Mouse (Mus musculus) limb, embryonic 15.5 days (tissue): ENCODE results near the gene Ercc6l2. TPM values are rescaled to one million over a fixed set of nuclear protein-coding genes. Genes with fewer than 3 reads are reported as not detected.

Source experiments
- ATAC-seq: fragments of 200-750 bp; cut with Nextera tagmentation; 2 replicates; pipeline ENCODE4 v1.8.0; 2017; ENCODE audit warnings: low read depth, moderate TSS enrichment; ENCODE audit not compliant: insufficient number of reproducible peaks, low FRiP score, low TSS enrichment
- H3K27ac ChIP-seq: fragments of 300-500 bp; sonication (generic); 2 replicates; pipeline ENCODE4 v1.5.1; 2015; ENCODE audit warnings: moderate library complexity, mild to moderate bottlenecking, inconsistent platforms
- H3K27me3 ChIP-seq: fragments of 300-500 bp; sonication (generic); 2 replicates; pipeline ENCODE4 v1.6.1; 2015; ENCODE audit warnings: inconsistent platforms
- H3K36me3 ChIP-seq: fragments of 300-500 bp; sonication (generic); 2 replicates; pipeline ENCODE4 v1.6.1; 2015; ENCODE audit warnings: inconsistent platforms
- H3K4me1 ChIP-seq: fragments of 300-500 bp; sonication (generic); 2 replicates; pipeline ENCODE4 v1.6.1; 2015; ENCODE audit warnings: inconsistent platforms
- H3K4me2 ChIP-seq: fragments of 300-500 bp; sonication (generic); 2 replicates; pipeline ENCODE4 v1.6.1; 2015; ENCODE audit warnings: mild to moderate bottlenecking, inconsistent platforms
- H3K4me3 ChIP-seq: fragments of 300-500 bp; sonication (generic); 2 replicates; pipeline ENCODE4 v1.5.1; 2015; ENCODE audit warnings: mild to moderate bottlenecking, inconsistent platforms
- H3K9ac ChIP-seq: fragments of 300-500 bp; sonication (generic); 2 replicates; pipeline ENCODE4 v1.6.1; 2015; ENCODE audit warnings: inconsistent platforms
- H3K9me3 ChIP-seq: fragments of 300-500 bp; sonication (generic); 2 replicates; pipeline ENCODE4 v1.6.1; 2016; ENCODE audit warnings: inconsistent platforms
- WGBS: fragments of 180-500 bp; shearing (Covaris S2); methylation state at CpG from one replicate; pipeline ENCODE4 v1.1.7; 2015; 5-methylcytosine and 5-hydroxymethylcytosine counted together
- polyA plus RNA-seq: library from polyadenylated mRNA; unstranded; fragments of >200 nt; fragmentation: Nextera tagmentation; extraction: Ambion mirVana; gene quantifications from 2 replicates; pipeline ENCODE4 v1.2.1, GENCODE M21; 2015

Gene Ercc6l2
- polyA plus RNA-seq, 1 experiment from 2014 or later: 24.3 TPM

DNA sequence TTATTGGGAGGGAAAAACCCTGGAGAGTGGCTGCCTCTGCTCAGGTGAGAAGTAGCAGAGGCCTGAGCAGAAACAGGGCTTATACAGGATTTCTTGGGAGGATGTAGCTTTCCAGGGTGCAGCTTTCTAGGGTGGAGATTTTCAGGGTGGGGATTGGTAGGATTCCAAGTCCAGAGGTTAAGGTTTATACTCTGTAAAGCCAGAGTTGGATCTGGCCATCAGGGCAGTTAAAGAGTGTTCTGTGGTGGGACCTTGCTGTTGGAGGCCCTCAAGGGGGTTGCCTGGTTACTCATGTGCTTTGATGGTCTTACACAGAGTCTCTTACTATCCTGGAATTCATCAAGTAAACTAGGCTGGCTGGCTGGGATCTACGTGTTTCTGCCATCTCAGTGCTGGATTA lies 7.8 kb upstream of the Ercc6l2 start:
- H3K4me2 ChIP-seq: no peak overlapping the region
- H3K9ac ChIP-seq: no peak overlapping the region
- H3K4me3 ChIP-seq: no peak overlapping the region
- H3K27me3 ChIP-seq: no peaks in the 10 kb centered on the region
- WGBS: 71% methylated on average over 1 of the region's 1 CpGs
- H3K4me1 ChIP-seq: no peaks in the 10 kb centered on the region
- no peak overlapping the region for H3K27ac ChIP-seq
- H3K9me3 ChIP-seq: no peaks in the 10 kb centered on the region
- no peaks in the 10 kb centered on the region for H3K36me3 ChIP-seq
- ATAC-seq: no peak

DNA sequence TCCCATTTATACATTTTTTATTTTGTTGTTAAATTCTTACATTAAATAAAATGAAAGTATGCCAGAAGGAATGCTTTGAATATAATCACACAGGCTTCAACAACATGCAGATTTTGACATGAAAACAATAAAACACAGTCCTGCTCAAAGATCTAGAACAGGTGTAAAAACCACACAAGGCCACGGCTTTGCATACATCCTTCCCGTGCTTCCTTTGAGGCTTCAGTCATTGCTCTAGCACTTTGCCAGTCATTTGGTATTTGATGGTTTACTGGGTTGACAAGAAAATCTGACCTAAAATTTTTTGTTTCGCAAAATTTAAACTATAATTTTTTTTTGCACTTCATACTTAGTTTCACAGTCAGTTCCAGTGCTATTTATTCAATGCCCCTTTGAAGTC lies 7.1 kb upstream of the Ercc6l2 start:
- Histone ChIP-seq H3K4me2 (no peak overlapping the region), H3K4me1 (no peaks in the 10 kb centered on the region), H3K9me3 (no peaks in the 10 kb centered on the region), H3K27me3 (no peaks in the 10 kb centered on the region), H3K9ac (no peak overlapping the region), H3K4me3 (no peak overlapping the region), H3K27ac (no peak overlapping the region), H3K36me3 (no peaks in the 10 kb centered on the region)
- no peak for ATAC-seq
- 82% methylated on average over 3 of the region's 3 CpGs for WGBS

DNA sequence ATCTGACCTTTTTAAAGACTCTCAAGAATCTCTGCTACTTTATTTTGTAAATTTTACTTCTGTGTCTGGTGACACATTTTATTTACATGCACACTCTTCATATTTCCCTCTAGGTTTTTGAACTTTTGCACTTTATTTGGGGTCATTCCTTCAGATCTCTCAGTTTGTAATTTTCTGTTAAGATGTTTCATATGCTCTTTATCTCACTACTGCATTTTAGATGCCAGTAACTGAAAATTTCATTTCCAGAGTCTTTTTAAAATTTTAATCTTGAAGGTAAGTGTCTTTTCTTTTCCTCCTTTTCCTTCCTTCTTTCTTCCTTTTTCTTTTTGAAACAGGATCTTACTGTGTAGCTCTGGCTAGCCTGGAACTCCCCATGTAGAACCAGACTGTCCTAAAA lies 3.6 kb upstream of the Ercc6l2 start:
- no peak overlapping the region for H3K4me2 ChIP-seq
- 0 out of 2 replicates have a peak, but pooled peaks cover 6% of the 10 kb centered on the region for H3K4me1 ChIP-seq
- no peaks in the 10 kb centered on the region for H3K36me3 ChIP-seq
- H3K4me3 ChIP-seq: no peak overlapping the region
- no peaks in the 10 kb centered on the region for H3K9me3 ChIP-seq
- H3K9ac ChIP-seq: no peak overlapping the region
- no peaks in the 10 kb centered on the region for H3K27me3 ChIP-seq
- no peak for ATAC-seq
- no peak overlapping the region for H3K27ac ChIP-seq

DNA sequence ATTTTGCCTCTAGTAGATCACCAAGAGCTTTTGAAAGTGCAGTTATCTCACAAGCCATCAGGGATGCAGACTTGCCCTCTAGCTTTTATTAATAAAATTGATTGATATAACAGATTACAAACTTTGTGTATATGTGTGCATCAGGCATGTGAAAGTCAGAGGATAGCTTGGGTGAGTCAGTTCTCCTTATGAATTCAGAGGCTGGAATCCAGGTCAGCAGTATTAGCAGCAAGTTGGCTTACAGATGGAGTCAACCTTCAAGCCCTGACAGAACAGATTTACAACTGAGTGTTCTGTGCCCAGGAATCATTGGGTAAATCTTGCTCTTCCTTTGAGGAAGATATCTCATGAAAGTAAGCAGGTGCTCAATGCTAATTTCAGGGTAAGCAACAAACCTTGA lies 891 bp downstream of the Ercc6l2 start:
- no peak for ATAC-seq
- H3K4me1 ChIP-seq: 0 out of 2 replicates have a peak, but pooled peaks cover 6% of the 10 kb centered on the region
- peak overlapping the region; percentile 73 for H3K4me3 ChIP-seq
- no peak overlapping the region for H3K27ac ChIP-seq
- 0 out of 2 replicates have a peak, but pooled peaks cover 4% of the 10 kb centered on the region for H3K36me3 ChIP-seq
- H3K4me2 ChIP-seq: peak overlapping the region; percentile 69
- no peaks in the 10 kb centered on the region for H3K9me3 ChIP-seq
- no peaks in the 10 kb centered on the region for H3K27me3 ChIP-seq
- H3K9ac ChIP-seq: peak overlapping the region; percentile 70; the same call in 1 of the 2 replicates

DNA sequence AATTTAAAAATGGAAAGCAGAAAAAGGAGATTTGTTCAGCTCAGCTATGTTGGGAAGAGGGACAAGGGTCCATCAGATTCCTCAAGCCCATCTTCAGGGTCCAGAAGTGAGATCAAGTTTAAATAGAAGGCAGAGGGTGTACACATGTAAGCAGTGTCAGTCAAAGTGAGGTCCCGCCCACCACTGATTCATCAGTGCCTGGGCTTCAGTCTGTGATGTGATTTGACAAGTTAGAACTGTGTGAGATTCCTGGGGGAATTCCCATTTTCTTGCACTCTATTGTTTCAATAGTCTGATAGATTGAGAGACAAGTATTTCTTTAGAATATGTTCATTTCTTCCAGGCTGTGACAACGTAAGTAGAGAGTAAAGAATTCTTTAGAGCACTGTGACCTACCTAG lies 30.7 kb downstream of the Ercc6l2 start:
- H3K27me3 ChIP-seq: no peaks in the 10 kb centered on the region
- H3K36me3 ChIP-seq: peaks cover 15% of the 10 kb centered on the region
- 81% methylated on average over 2 of the region's 2 CpGs for WGBS
- H3K4me2 ChIP-seq: no peak overlapping the region
- no peaks in the 10 kb centered on the region for H3K4me1 ChIP-seq
- H3K4me3 ChIP-seq: no peak overlapping the region
- no peak overlapping the region for H3K27ac ChIP-seq
- H3K9me3 ChIP-seq: no peaks in the 10 kb centered on the region
- H3K9ac ChIP-seq: no peak overlapping the region
- no peak for ATAC-seq

DNA sequence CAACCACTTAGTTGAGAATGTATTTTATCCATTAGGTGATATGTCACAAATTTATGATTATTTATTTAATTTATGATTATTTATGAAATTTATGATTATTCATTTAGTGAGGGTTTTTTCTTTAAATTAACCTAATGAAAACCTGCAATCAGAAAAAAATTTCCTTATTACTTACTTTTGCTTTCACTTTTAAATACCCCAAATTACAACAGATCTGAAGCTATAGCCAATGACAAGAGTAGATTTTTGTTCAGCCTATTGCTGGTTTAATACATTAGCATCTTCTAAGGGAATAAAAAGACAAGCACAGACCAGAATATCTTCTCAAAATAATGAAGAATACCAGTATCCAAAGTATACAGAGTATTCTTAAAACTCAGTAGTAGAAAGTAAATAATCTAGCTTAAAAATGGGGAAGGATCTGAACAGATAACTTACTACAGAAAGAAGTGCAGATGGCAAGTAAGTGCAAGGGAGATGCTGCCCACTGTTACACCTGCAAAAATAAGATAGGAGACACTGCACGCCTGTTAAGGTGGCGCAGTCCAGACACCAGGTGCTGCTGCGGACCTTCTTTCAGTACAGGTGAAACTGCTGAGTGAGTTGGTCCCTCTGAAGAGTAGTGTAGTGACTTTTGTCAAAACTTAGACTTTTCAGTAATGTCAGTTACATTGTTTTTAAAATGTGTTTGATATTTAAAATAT lies 35.4 kb downstream of the Ercc6l2 start:
- H3K36me3 ChIP-seq: peaks cover 7% of the 10 kb centered on the region
- no peak for ATAC-seq
- H3K9me3 ChIP-seq: no peaks in the 10 kb centered on the region
- no peak overlapping the region for H3K4me2 ChIP-seq
- H3K4me1 ChIP-seq: no peaks in the 10 kb centered on the region
- H3K9ac ChIP-seq: no peak overlapping the region
- 95% methylated on average over 3 of the region's 3 CpGs for WGBS
- H3K27me3 ChIP-seq: no peaks in the 10 kb centered on the region
- H3K4me3 ChIP-seq: no peak overlapping the region
- no peak overlapping the region for H3K27ac ChIP-seq

DNA sequence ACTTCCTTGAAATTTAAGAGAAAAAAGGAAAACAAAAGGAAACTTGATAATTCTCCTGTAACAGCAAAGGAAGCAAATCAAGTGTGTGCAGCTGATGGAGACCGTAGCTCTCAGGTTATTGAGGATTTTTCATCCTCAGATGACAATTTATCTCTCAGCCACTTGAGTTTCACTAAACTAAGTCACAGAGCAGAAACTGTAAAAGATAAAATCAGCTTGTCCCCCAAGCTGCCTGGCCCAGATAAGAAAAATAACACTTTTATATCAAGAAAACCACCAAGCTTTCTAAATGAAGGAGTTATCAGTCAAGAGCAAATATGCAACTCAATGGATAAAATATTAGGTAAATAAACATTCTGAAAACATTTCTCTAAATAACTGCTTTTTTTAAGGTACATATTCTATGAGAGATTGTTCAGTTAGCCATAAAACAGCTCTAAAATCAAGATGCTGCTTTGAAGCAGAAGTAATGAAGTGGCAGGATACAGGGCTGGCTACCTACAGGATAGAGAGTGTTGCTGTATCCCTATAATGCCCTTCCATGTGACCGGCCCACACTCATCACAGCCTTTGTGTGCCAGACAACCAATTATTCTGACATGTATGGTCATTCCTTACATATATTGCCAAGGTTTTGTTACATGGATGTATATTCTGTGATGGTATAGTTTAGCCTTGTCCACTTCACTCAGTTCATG lies 57.7 kb downstream of the Ercc6l2 start:
- H3K36me3 ChIP-seq: peaks cover 18% of the 10 kb centered on the region; the same call in 1 of the 2 replicates
- no peak overlapping the region for H3K27ac ChIP-seq
- 83% methylated on average over 2 of the region's 2 CpGs for WGBS
- no peaks in the 10 kb centered on the region for H3K4me1 ChIP-seq
- ATAC-seq: no peak
- no peak overlapping the region for H3K4me3 ChIP-seq
- no peak overlapping the region for H3K9ac ChIP-seq
- H3K9me3 ChIP-seq: no peaks in the 10 kb centered on the region
- no peaks in the 10 kb centered on the region for H3K27me3 ChIP-seq
- no peak overlapping the region for H3K4me2 ChIP-seq

DNA sequence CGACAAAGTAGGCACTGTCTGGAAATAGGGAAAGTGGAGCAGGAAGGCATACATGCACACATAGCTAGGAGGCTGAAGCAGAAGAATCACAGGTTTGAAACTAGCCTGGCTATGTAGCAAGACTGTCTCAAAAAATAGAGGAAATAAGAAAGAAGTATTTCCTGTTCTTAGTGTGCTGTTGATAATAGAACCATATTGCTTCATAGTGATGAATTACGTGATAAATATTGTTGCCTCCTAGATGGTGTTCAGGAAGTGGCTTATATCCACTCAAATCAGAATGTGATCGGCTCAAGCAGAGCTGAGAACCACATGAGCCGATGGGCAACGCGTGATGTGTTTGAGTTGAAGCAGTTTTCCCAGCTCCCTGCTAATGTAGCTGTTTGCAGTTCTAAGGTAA lies 62.1 kb downstream of the Ercc6l2 start:
- H3K27me3 ChIP-seq: no peaks in the 10 kb centered on the region
- no peak for ATAC-seq
- WGBS: 91% methylated on average over 6 of the region's 6 CpGs

DNA sequence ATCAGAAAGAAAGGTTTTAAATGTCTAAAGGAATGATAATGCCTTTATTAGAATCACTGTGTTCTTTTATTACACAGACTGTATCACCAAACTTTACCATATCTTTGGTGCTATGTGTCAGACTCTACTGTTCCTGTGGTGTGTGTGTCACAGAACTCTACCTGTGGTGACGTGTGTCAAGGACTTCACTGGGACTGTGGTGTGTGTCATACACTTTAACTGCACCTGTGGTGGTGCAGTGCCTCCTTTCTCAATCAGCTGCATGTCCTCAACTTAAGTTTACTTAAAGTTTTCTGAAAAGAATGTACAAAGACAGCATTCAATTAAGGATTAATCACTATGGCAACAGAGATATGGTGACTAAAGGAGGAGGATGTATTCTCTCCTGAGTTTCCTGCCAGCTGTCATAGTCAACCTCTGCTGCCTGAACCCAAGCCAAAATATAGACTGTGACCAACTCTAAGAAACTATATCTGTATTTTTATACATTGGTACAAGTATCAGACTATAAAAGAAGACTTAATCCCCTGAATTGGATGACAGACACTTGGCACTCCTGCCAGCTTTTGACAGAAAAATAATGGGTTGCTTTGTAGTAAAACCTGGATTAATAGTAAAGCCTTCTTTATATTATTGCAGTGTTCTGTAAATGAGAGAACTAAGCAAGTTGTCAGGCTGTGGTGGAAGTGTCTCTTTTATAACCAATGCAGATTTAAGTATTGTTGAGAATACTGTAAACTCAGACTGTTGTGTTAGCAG lies 64.2 kb downstream of the Ercc6l2 start:
- Histone ChIP-seq H3K36me3 (peaks cover 4% of the 10 kb centered on the region; the same call in 1 of the 2 replicates), H3K27me3 (no peaks in the 10 kb centered on the region), H3K9ac (no peak overlapping the region), H3K4me1 (no peaks in the 10 kb centered on the region), H3K4me2 (no peak overlapping the region), H3K27ac (no peak overlapping the region), H3K9me3 (no peaks in the 10 kb centered on the region), H3K4me3 (no peak overlapping the region)
- no peak for ATAC-seq
- WGBS: 76% methylated on average over 1 of the region's 1 CpGs

More for the DNA sequence above, 62.1 kb downstream of the Ercc6l2 start:
- Histone ChIP-seq H3K36me3 (peaks cover 8% of the 10 kb centered on the region; the same call in 1 of the 2 replicates), H3K9ac (no peak overlapping the region), H3K4me1 (no peaks in the 10 kb centered on the region), H3K4me3 (no peak overlapping the region), H3K4me2 (no peak overlapping the region), H3K9me3 (no peaks in the 10 kb centered on the region), H3K27ac (no peak overlapping the region)

DNA sequence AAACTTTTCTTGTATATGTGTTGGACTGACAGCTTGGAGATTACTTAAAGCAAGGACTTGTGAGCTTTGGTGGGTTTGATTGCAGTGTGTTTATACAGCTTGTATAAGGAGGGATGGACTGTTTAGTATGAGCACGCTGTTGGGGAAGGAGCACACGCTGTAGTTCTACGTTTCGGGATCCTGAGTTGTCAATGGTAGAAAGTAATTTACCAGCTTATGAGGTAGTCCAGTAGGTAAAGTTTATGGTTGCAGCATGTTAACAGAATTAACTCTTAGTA lies 64.8 kb downstream of the Ercc6l2 start:
- Histone ChIP-seq H3K9me3 (no peaks in the 10 kb centered on the region), H3K36me3 (peaks cover 4% of the 10 kb centered on the region; the same call in 1 of the 2 replicates), H3K27me3 (no peaks in the 10 kb centered on the region), H3K4me2 (no peak overlapping the region), H3K4me1 (no peaks in the 10 kb centered on the region), H3K9ac (no peak overlapping the region), H3K4me3 (no peak overlapping the region), H3K27ac (no peak overlapping the region)
- 76% methylated on average over 4 of the region's 4 CpGs for WGBS
- ATAC-seq: no peak

DNA sequence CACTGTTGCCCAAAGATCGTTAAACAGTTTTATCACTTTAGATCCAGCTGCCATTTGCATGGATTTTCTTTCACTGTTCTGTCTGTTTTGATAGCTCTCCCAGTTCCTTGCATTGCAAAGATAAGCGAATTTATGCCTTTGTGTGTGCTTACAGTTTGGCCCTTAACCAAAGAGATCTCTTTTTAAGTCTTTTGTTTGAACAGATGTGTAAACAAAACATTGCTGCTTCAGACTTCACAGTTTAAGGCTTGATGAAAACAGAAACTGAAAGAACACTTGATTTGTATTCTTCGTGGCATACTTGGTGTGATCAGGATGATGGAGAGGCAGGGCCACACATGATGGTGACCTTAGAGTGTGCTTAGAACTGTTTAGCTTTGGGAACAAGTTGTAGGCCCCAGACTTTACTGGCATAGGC lies 70.5 kb downstream of the Ercc6l2 start:
- Histone ChIP-seq H3K4me2 (no peak overlapping the region), H3K27ac (no peak overlapping the region), H3K36me3 (peaks cover 6% of the 10 kb centered on the region; the same call in 1 of the 2 replicates), H3K4me3 (no peak overlapping the region), H3K9me3 (no peaks in the 10 kb centered on the region), H3K27me3 (no peaks in the 10 kb centered on the region), H3K9ac (no peak overlapping the region), H3K4me1 (peaks cover 3% of the 10 kb centered on the region; the same call in 1 of the 2 replicates)
- 85% methylated on average over 3 of the region's 3 CpGs for WGBS
- ATAC-seq: no peak
